Mouse (Mus musculus): ENCODE results near the gene Marc2. TPM values are rescaled to one million over a fixed set of nuclear protein-coding genes. Genes with fewer than 3 reads are reported as not detected.

Gene Marc2
- polyA plus RNA-seq, 1 experiment from 2014 or later: 154 TPM

DNA sequence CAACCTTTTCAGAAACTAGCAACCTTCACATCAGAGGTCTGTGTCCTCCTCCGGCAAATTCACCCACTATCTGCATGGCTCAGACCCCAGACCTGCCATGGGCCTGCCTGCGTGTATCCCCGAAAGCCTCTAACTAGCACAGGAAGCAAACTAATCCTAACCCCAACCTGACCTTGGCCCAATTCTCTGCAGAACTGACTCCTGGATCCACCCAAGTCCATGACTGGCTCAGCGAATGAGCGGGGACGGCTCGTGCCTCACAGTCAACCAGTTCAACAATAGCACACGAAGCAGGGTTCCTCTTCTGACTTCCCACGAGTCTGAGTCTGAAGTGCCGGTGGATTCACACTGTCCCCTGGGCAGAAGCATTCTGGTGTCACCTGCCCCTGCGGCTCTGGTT lies 27.7 kb upstream of the Marc2 start:
- Histone ChIP-seq H3K27me3 (ENCODE audit: control insufficient read depth, insufficient read depth, low read depth, low read length) (no peaks in the 10 kb centered on the region), H3K9ac (ENCODE audit: low read length) (no peak overlapping the region), H3K36me3 (ENCODE audit: control insufficient read depth, insufficient read depth, low read length) (no peaks in the 10 kb centered on the region), H3K4me3 (ENCODE audit: low read length) (no peak overlapping the region), H3K27ac (ENCODE audit: low read length) (no peak overlapping the region), H3K9me3 (ENCODE audit: control insufficient read depth, low read length) (no peaks in the 10 kb centered on the region), H3K4me2 (ENCODE audit: low read depth, low read length) (no peak overlapping the region), H3K4me1 (replicated peaks; ENCODE audit: control insufficient read depth, insufficient read depth, low read length) (peaks cover 19% of the 10 kb centered on the region)
- WGBS: 81% methylated on average over 11 of the region's 11 CpGs
- ATAC-seq (ENCODE audit: low read depth): no peak

DNA sequence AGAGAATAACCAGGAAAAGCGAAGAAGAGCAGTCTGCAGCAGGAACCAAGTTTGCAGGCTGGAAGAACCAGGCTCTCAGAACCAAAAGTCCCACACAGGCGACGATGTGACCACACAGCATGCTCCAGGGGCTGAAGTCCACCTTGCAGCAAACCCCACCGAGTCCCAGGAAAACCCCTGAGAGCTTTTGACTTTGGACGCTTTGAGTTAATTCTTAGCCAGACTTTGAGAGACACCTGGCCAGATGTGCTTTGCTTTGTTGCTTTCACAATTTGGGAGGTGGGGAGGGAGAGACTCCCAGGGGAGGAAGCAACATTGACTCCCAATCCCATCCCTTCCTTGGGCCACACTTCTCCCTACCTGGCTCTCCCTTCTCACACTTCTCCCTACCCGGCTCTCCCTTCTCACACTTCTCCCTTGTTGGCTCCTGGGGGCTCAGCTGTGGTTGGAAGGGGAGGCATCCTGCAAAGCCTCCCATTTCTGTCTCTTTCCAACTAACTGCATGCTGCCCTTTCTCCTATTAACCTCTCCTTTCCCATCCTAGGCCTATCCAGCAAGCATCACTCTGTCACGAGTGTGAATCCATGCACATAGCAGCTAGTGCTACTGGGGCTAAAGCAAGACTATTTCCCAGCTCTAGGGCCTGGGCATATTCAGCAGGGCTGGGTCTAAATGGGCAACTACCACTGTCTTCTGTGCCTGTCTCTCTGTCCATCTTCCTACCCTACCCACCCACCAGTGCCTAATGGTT lies 26.0 kb upstream of the Marc2 start:
- H3K4me3 ChIP-seq (ENCODE audit: low read length): no peak overlapping the region
- H3K9ac ChIP-seq (ENCODE audit: low read length): no peak overlapping the region
- no peak for ATAC-seq (ENCODE audit: low read depth)
- H3K4me1 ChIP-seq (replicated peaks; ENCODE audit: control insufficient read depth, insufficient read depth, low read length): peaks cover 19% of the 10 kb centered on the region
- H3K4me2 ChIP-seq (ENCODE audit: low read depth, low read length): no peak overlapping the region
- 71% methylated on average over 7 of the region's 7 CpGs for WGBS
- no peaks in the 10 kb centered on the region for H3K9me3 ChIP-seq (ENCODE audit: control insufficient read depth, low read length)
- no peaks in the 10 kb centered on the region for H3K27me3 ChIP-seq (ENCODE audit: control insufficient read depth, insufficient read depth, low read depth, low read length)
- no peaks in the 10 kb centered on the region for H3K36me3 ChIP-seq (ENCODE audit: control insufficient read depth, insufficient read depth, low read length)
- H3K27ac ChIP-seq (ENCODE audit: low read length): no peak overlapping the region; the same call in 1 of the 2 replicates

DNA sequence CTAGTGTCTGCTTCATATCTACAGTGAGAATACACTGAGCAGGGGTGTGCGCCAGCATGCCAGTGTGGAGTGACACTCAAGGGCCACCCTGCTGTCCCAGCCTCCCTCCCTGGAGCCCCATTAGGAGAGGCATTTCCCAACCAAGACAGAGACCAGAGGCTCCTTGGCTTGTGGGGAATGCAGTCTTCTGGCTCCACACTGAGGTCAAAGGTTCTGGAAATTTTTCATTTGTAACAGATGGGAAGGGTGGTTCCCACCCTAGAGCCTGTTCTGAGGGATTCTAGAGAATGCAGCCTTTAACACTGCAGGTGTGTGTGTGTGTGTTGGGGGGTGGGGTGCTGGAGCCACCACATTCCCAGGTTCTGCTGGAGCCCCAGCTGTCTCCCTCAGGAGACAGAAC lies 25.3 kb upstream of the Marc2 start:
- no peak overlapping the region for H3K9ac ChIP-seq (ENCODE audit: low read length)
- 79% methylated on average over 1 of the region's 1 CpGs for WGBS
- peak; percentile 63 for ATAC-seq (ENCODE audit: low read depth)
- H3K27me3 ChIP-seq (ENCODE audit: control insufficient read depth, insufficient read depth, low read depth, low read length): no peaks in the 10 kb centered on the region
- H3K4me1 ChIP-seq (replicated peaks; ENCODE audit: control insufficient read depth, insufficient read depth, low read length): peaks cover 19% of the 10 kb centered on the region
- H3K36me3 ChIP-seq (ENCODE audit: control insufficient read depth, insufficient read depth, low read length): no peaks in the 10 kb centered on the region
- no peak overlapping the region for H3K4me3 ChIP-seq (ENCODE audit: low read length)
- no peaks in the 10 kb centered on the region for H3K9me3 ChIP-seq (ENCODE audit: control insufficient read depth, low read length)
- H3K4me2 ChIP-seq (ENCODE audit: low read depth, low read length): no peak overlapping the region
- no peak overlapping the region for H3K27ac ChIP-seq (ENCODE audit: low read length)

DNA sequence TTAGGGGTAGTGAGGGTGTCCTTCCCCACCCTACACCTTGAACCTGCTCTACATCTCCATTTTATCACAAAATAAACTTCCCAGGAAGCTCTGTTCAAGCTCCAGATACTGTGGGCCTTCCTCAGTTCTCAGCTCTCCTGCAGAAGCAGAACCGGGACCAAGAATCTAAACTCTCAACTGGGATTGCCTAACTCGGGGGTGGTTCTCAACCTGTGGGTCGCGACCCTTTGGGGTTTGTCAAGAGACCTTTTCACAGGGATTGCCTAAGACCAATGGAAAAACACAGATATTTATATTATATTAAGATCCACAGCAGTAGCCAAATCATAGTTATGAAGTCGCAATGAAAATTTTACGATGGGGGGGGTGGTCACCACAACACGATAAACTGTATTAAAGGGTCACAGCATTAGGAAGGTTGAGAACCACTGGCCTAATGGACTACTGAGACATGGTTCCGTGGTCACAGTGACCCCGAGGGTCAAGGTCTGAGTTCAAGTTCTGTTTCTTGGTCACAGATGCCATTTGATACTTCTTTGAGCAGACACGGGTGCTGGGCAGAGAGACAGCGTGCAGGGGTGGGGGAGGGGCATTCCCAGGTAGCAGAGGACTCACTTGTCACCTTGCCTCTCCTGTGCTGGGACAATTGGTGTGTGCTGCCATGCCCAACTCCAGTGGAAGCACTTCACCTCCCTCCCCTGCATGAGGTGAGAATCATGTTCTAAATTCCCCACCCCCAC lies 24.6 kb upstream of the Marc2 start:
- ATAC-seq (ENCODE audit: low read depth): no peak

DNA sequence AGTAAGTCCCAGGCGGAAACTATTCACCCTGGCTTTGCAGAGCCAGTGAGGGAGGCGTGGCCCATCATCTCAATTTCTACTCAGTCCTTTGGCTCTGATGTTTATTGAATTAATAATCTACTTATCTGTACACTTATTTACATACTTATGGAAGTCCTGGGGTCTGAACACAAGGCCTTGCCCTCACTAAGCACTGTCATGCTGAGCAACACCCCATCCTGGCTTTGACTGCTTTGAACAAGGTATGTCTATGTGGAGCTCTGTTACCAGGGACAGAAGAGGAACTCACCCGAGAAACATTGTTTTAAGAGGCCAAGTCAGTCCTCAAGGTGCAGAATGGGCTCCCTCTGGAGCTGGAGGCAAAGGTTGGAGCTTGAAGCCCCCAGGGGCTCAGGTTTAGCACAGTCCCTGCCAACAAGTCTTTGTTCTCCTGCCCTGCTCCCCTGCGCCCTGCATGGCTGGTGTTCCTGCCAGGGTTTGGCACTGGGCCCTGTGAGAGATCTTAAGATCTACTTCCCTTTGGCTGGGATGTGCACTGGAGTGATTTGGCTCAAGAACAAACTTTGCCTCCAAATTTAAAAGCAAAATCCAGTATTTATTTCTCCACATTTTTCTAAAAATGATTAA lies 23.8 kb upstream of the Marc2 start:
- H3K27me3 ChIP-seq (ENCODE audit: control insufficient read depth, insufficient read depth, low read depth, low read length): no peaks in the 10 kb centered on the region
- no peaks in the 10 kb centered on the region for H3K36me3 ChIP-seq (ENCODE audit: control insufficient read depth, insufficient read depth, low read length)
- WGBS: 53% methylated on average over 4 of the region's 4 CpGs
- H3K9ac ChIP-seq (ENCODE audit: low read length): no peak overlapping the region
- no peak overlapping the region for H3K4me3 ChIP-seq (ENCODE audit: low read length)
- peaks cover 19% of the 10 kb centered on the region for H3K4me1 ChIP-seq (replicated peaks; ENCODE audit: control insufficient read depth, insufficient read depth, low read length)
- H3K9me3 ChIP-seq (ENCODE audit: control insufficient read depth, low read length): no peaks in the 10 kb centered on the region
- H3K27ac ChIP-seq (ENCODE audit: low read length): peak overlapping the region; percentile 56
- no peak overlapping the region for H3K4me2 ChIP-seq (ENCODE audit: low read depth, low read length)
- ATAC-seq (ENCODE audit: low read depth): 0 out of 2 replicates have a peak, but pooled peaks have one; percentile 64

More for the DNA sequence above, 24.6 kb upstream of the Marc2 start:
- no peaks in the 10 kb centered on the region for H3K36me3 ChIP-seq (ENCODE audit: control insufficient read depth, insufficient read depth, low read length)
- no peak overlapping the region for H3K4me2 ChIP-seq (ENCODE audit: low read depth, low read length)
- H3K27ac ChIP-seq (ENCODE audit: low read length): peak overlapping the region; percentile 56
- WGBS: 72% methylated on average over 11 of the region's 11 CpGs
- peaks cover 19% of the 10 kb centered on the region for H3K4me1 ChIP-seq (replicated peaks; ENCODE audit: control insufficient read depth, insufficient read depth, low read length)
- no peak overlapping the region for H3K9ac ChIP-seq (ENCODE audit: low read length)
- no peak overlapping the region for H3K4me3 ChIP-seq (ENCODE audit: low read length)
- H3K27me3 ChIP-seq (ENCODE audit: control insufficient read depth, insufficient read depth, low read depth, low read length): no peaks in the 10 kb centered on the region
- H3K9me3 ChIP-seq (ENCODE audit: control insufficient read depth, low read length): no peaks in the 10 kb centered on the region

DNA sequence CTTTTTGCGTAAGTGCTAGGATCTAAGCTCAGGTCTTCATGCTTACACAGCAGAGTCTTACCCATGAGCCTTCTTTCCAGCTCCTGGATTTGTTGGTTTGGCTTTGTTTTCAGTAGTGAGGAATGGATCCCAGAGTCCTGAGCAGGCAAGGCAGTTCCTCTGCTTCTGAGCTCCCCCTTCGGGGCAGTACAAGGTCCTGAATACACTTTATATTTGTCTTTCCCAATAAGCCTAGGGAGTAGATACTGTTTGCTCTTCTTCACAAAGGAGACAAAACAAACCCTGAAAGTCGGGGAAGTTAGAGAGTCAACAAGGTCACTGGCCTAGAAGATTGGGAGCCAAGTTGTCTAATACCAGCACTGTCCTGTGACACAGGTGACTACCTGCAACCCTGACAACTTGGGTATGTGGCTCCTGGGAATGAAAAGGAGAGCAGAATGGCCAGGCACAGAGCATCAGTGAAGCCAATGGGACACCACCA lies 21.4 kb upstream of the Marc2 start:
- H3K4me1 ChIP-seq (replicated peaks; ENCODE audit: control insufficient read depth, insufficient read depth, low read length): peaks cover 19% of the 10 kb centered on the region
- no peak overlapping the region for H3K4me2 ChIP-seq (ENCODE audit: low read depth, low read length)
- H3K36me3 ChIP-seq (ENCODE audit: control insufficient read depth, insufficient read depth, low read length): no peaks in the 10 kb centered on the region
- no peak overlapping the region; the same call in 1 of the 2 replicates for H3K27ac ChIP-seq (ENCODE audit: low read length)
- ATAC-seq (ENCODE audit: low read depth): no peak
- no peak overlapping the region for H3K4me3 ChIP-seq (ENCODE audit: low read length)
- H3K9ac ChIP-seq (ENCODE audit: low read length): no peak overlapping the region
- H3K27me3 ChIP-seq (ENCODE audit: control insufficient read depth, insufficient read depth, low read depth, low read length): no peaks in the 10 kb centered on the region
- 61% methylated on average over 3 of the region's 3 CpGs for WGBS
- no peaks in the 10 kb centered on the region for H3K9me3 ChIP-seq (ENCODE audit: control insufficient read depth, low read length)

DNA sequence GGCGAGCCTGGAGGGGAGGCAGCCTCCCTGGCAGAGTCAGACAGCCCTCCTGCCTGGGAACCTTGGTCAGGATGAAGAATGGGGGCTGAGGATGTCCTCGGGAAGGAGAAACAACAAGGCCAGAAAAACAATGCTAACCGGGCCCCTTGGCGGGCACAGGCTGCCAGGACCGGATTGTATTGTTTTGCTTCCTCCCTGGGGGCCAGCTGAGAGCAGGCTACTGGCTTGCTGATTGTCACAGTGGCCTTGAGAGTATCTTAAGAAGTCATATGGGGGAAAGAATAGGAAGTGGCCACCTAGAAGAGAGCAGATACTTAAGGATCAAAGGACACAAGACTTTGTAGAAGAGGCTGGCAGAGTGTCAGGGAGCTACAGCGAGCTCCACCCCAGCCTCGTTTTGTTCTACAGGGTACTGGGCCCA lies 18.1 kb upstream of the Marc2 start:
- Histone ChIP-seq H3K36me3 (ENCODE audit: control insufficient read depth, insufficient read depth, low read length) (no peaks in the 10 kb centered on the region), H3K9me3 (ENCODE audit: control insufficient read depth, low read length) (no peaks in the 10 kb centered on the region), H3K27ac (ENCODE audit: low read length) (peak overlapping the region; percentile 77), H3K9ac (ENCODE audit: low read length) (no peak overlapping the region), H3K27me3 (ENCODE audit: control insufficient read depth, insufficient read depth, low read depth, low read length) (no peaks in the 10 kb centered on the region), H3K4me1 (replicated peaks; ENCODE audit: control insufficient read depth, insufficient read depth, low read length) (peaks cover 3% of the 10 kb centered on the region; the same call in 1 of the 2 replicates), H3K4me2 (ENCODE audit: low read depth, low read length) (no peak overlapping the region), H3K4me3 (ENCODE audit: low read length) (no peak overlapping the region)
- peak; percentile 86 for ATAC-seq (ENCODE audit: low read depth)
- 27% methylated on average over 7 of the region's 7 CpGs for WGBS

DNA sequence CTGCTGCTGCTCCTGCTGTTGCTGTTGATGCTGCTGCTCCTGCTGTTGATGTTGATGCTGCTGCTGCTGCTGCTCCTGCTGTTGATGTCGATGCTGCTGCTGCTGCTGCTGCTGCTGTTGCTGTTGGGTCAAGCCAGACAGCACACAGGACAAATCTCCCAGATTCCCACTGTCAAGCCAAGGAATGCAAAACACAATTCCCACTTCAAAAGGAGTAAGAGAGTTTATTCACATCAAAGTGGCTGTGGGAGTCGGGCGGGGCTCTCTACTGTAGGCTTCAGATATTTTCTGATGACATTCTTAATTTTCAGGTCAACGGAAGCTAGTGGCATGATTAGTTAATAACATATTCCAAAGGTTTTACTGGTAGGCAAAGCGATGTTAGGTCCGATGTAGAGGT lies 16.4 kb upstream of the Marc2 start:
- 73% methylated on average over 6 of the region's 6 CpGs for WGBS
- Histone ChIP-seq H3K36me3 (ENCODE audit: control insufficient read depth, insufficient read depth, low read length) (no peaks in the 10 kb centered on the region), H3K9me3 (ENCODE audit: control insufficient read depth, low read length) (no peaks in the 10 kb centered on the region), H3K27ac (ENCODE audit: low read length) (peak overlapping the region; percentile 76; the same call in 1 of the 2 replicates), H3K4me1 (replicated peaks; ENCODE audit: control insufficient read depth, insufficient read depth, low read length) (peaks cover 3% of the 10 kb centered on the region; the same call in 1 of the 2 replicates), H3K4me2 (ENCODE audit: low read depth, low read length) (no peak overlapping the region), H3K4me3 (ENCODE audit: low read length) (no peak overlapping the region), H3K9ac (ENCODE audit: low read length) (no peak overlapping the region), H3K27me3 (ENCODE audit: control insufficient read depth, insufficient read depth, low read depth, low read length) (no peaks in the 10 kb centered on the region)
- no peak for ATAC-seq (ENCODE audit: low read depth)

DNA sequence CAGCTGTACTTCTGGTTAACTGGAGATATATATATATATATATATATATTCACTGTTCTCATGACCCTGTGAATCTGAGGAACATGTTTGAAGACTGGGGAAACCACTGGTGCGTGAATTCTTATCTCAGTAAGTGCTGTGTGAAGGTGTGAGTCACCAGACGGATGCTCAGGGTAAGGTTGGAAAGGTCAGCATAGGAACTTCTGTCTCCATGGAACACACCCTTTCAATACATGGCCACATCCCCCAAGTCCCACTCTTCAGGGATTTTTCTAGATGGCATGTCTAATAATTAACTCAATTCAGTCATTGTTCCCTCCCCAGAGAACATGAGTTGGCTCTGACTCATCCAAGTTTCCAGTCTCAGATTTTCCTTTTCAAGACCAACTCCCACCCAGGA lies 15.3 kb upstream of the Marc2 start:
- no peak overlapping the region for H3K9ac ChIP-seq (ENCODE audit: low read length)
- no peaks in the 10 kb centered on the region for H3K27me3 ChIP-seq (ENCODE audit: control insufficient read depth, insufficient read depth, low read depth, low read length)
- ATAC-seq (ENCODE audit: low read depth): no peak
- no peaks in the 10 kb centered on the region for H3K36me3 ChIP-seq (ENCODE audit: control insufficient read depth, insufficient read depth, low read length)
- no peak overlapping the region for H3K4me2 ChIP-seq (ENCODE audit: low read depth, low read length)
- 51% methylated on average over 2 of the region's 2 CpGs for WGBS
- no peak overlapping the region for H3K27ac ChIP-seq (ENCODE audit: low read length)
- H3K9me3 ChIP-seq (ENCODE audit: control insufficient read depth, low read length): no peaks in the 10 kb centered on the region
- H3K4me3 ChIP-seq (ENCODE audit: low read length): no peak overlapping the region
- peaks cover 3% of the 10 kb centered on the region; the same call in 1 of the 2 replicates for H3K4me1 ChIP-seq (replicated peaks; ENCODE audit: control insufficient read depth, insufficient read depth, low read length)

Measured in lung, embryonic 16.5 days (tissue).